Mouse (Mus musculus): ENCODE measurements at regions not wholly inside any gene's neighbourhood (a gene's known extent, or its start where the extent isn't known, plus 50 kb on each side); places are given as distances from the start of the nearest gene placed in this dataset.

GRCm38 (mm10) chr9:22937686-22938391, 285.0 kb upstream of the Bmper start:
- no peak for DNase-seq (ENCODE audit: low spot score in 2 of 2)

GRCm38 (mm10) chr9:22944992-22945391, 277.9 kb upstream of the Bmper start:
- no peak for DNase-seq (ENCODE audit: low spot score in 2 of 2)

GRCm38 (mm10) chr9:22945426-22945955, 277.4 kb upstream of the Bmper start:
- DNase-seq (ENCODE audit: low spot score in 2 of 2), result no peak

- no peak for DNase-seq (ENCODE audit: low spot score in 2 of 2)
These were observed 270.1 kb upstream of the Bmper start for GRCm38 (mm10) chr9:22952571-22953442.

GRCm38 (mm10) chr9:22962269-22962815, 260.5 kb upstream of the Bmper start:
- DNase-seq (ENCODE audit: low spot score in 2 of 2), result peak in 1 of 2 experiments; percentile 1

- DNase-seq (ENCODE audit: low spot score in 2 of 2), result no peak
These were observed 251.6 kb upstream of the Bmper start for GRCm38 (mm10) chr9:22971312-22971711.

GRCm38 (mm10) chr9:22976748-22977147, 246.1 kb upstream of the Bmper start:
- no peak for DNase-seq (ENCODE audit: low spot score in 2 of 2)

GRCm38 (mm10) chr9:22979627-22980026, 243.2 kb upstream of the Bmper start:
- DNase-seq (ENCODE audit: low spot score in 2 of 2), result no peak

- DNase-seq (ENCODE audit: low spot score in 2 of 2), result no peak
These were observed 233.4 kb upstream of the Bmper start for GRCm38 (mm10) chr9:22989508-22989907.

- DNase-seq (ENCODE audit: low spot score in 2 of 2), result no peak
These were observed 229.3 kb upstream of the Bmper start for GRCm38 (mm10) chr9:22993531-22993930.

GRCm38 (mm10) chr9:22995564-22995963, 227.3 kb upstream of the Bmper start:
- DNase-seq (ENCODE audit: low spot score in 2 of 2), result no peak

- no peak for DNase-seq (ENCODE audit: low spot score in 2 of 2)
These were observed 224.6 kb upstream of the Bmper start for GRCm38 (mm10) chr9:22998306-22998705.

GRCm38 (mm10) chr9:22999181-22999580, 223.7 kb upstream of the Bmper start:
- DNase-seq (ENCODE audit: low spot score in 2 of 2), result no peak

- no peak for DNase-seq (ENCODE audit: low spot score in 2 of 2)
These were observed 222.7 kb upstream of the Bmper start for GRCm38 (mm10) chr9:23000200-23000599.

- no peak for DNase-seq (ENCODE audit: low spot score in 2 of 2)
These were observed 219.4 kb upstream of the Bmper start for GRCm38 (mm10) chr9:23003195-23004061.

GRCm38 (mm10) chr9:23005005-23005404, 217.9 kb upstream of the Bmper start:
- DNase-seq (ENCODE audit: low spot score in 2 of 2), result no peak

- DNase-seq (ENCODE audit: low spot score in 2 of 2), result no peak
These were observed 213.3 kb upstream of the Bmper start for GRCm38 (mm10) chr9:23009462-23010183.

- no peak for DNase-seq (ENCODE audit: low spot score in 2 of 2)
These were observed 211.4 kb upstream of the Bmper start for GRCm38 (mm10) chr9:23011316-23011959.

GRCm38 (mm10) chr9:23012130-23012529, 210.7 kb upstream of the Bmper start:
- DNase-seq (ENCODE audit: low spot score in 2 of 2), result no peak

- DNase-seq (ENCODE audit: low spot score in 2 of 2), result no peak
These were observed 206.1 kb upstream of the Bmper start for GRCm38 (mm10) chr9:23016733-23017132.
